Mouse (Mus musculus) Patski (cell line): ENCODE data around the gene Rnasel. TPM values are rescaled to one million over a fixed set of nuclear protein-coding genes. Genes with fewer than 3 reads are reported as not detected.

Source experiments
- ATAC-seq: fragments of 100-300 bp; one replicate; pipeline ENCODE4 v1.8.0; 2021
- CTCF ChIA-PET: fragments of 350-600 bp; sonication (Branson Sonifier 250); formaldehyde crosslinking; loops from one replicate; lab custom pipeline; 2022; ENCODE audit warnings: inconsistent platforms; lab: Charles Lee
- POLR2A ChIA-PET: fragments of 350-600 bp; sonication (Branson Sonifier 250); formaldehyde crosslinking; loops from one replicate; lab custom pipeline; 2022; ENCODE audit warnings: antibody characterized with exemption, inconsistent platforms; lab: Charles Lee
- DNase-seq: peaks from one replicate; pipeline ENCODE4 v3.0.0-alpha.2; 2011; ENCODE audit warnings: low read depth, low spot score
- H3K27me3 ChIP-seq: fragments of 371-371 bp; one replicate; pipeline ENCODE4 v1.5.1; 2021
- CTCF ChIP-seq: fragments of 100-300 bp; IDR thresholded peaks from one replicate; pipeline ENCODE4 v1.5.1; 2021
- in situ Hi-C: fragments of 300-500 bp; cut with MboI; formaldehyde crosslinking; loops from 3 replicates; pipeline ENCODE4 v1.11.1; 2018; ENCODE audit warnings: low pct_unique_long_range_greater_than_20kb, mixed read lengths
- polyA plus RNA-seq: library from polyadenylated mRNA; unstranded; gene quantifications from one replicate; pipeline ENCODE4 v1.2.3, GENCODE M21; 2021

Rnasel gene
- polyA plus RNA-seq, 1 experiment from 2014 or later, result 8.1 TPM

- H3K27me3 ChIP-seq, result no peaks in the 10 kb centered on the region
- ATAC-seq, result no peak
- ChIA-PET CTCF (interaction anchor here (0.9 kb wide), 1 partner anchor 220 kb away, joined by 3 read pairs; no protein-coding TSS in a partner anchor), POLR2A (no interaction called here)
- no peak for DNase-seq
- TF ChIP-seq CTCF, result no peak
- in situ Hi-C loops, result no loop called here
These were observed 14.4 kb upstream of the Rnasel start for GRCm38 (mm10) chr1:153734866-153735265.

GRCm38 (mm10) chr1:153736096-153736495, 13.1 kb upstream of the Rnasel start:
- no peak for TF ChIP-seq CTCF
- no peaks in the 10 kb centered on the region for H3K27me3 ChIP-seq
- CTCF ChIA-PET, result interaction anchor here (2.1 kb wide), 1 partner anchor 180 kb away, joined by 5 read pairs; no protein-coding TSS in a partner anchor
- no peak for ATAC-seq
- no peak for DNase-seq
- POLR2A ChIA-PET, result interaction anchor here (0.5 to 1.4 kb wide), 3 partner anchors 12 to 816 kb away, joined by 3 to 4 read pairs (median 3); no protein-coding TSS in a partner anchor
- in situ Hi-C loops, result no loop called here

- in situ Hi-C loops, result no loop called here
- ChIA-PET CTCF (interaction anchor here (1.4 to 2.3 kb wide), 3 partner anchors 50 to 181 kb away, joined by 3 to 7 read pairs (median 5); no protein-coding TSS in a partner anchor), POLR2A (interaction anchor here (0.6 to 1.4 kb wide), 2 partner anchors 14 to 159 kb away, joined by 3 read pairs; no protein-coding TSS in a partner anchor)
- no peak for TF ChIP-seq CTCF
- H3K27me3 ChIP-seq, result no peaks in the 10 kb centered on the region
- DNase-seq, result no peak
- ATAC-seq, result no peak
These were observed 11.8 kb upstream of the Rnasel start for GRCm38 (mm10) chr1:153737101-153738085.

GRCm38 (mm10) chr1:153739437-153740015, 9.7 kb upstream of the Rnasel start:
- TF ChIP-seq CTCF, result no peak
- in situ Hi-C loops, result loop anchor here (10.0 kb wide), 3 partner anchors 305 to 695 kb away; no protein-coding TSS in a partner anchor
- DNase-seq (no peak), ATAC-seq (no peak)
- POLR2A ChIA-PET, result no interaction called here
- CTCF ChIA-PET, result no interaction called here
- no peaks in the 10 kb centered on the region for H3K27me3 ChIP-seq

- ATAC-seq (no peak), DNase-seq (no peak)
- no peak for TF ChIP-seq CTCF
- in situ Hi-C loops, result loop anchor here (10.0 kb wide), 3 partner anchors 305 to 695 kb away; no protein-coding TSS in a partner anchor
- CTCF ChIA-PET, result interaction anchor here (1.2 to 2.0 kb wide), 2 partner anchors 9 to 11 kb away, joined by 3 to 5 read pairs; no protein-coding TSS in a partner anchor
- H3K27me3 ChIP-seq, result no peaks in the 10 kb centered on the region
- POLR2A ChIA-PET, result no interaction called here
These were observed 9.1 kb upstream of the Rnasel start, which contains the start of gene Rgs16 for GRCm38 (mm10) chr1:153740145-153740544. Rgs16 (plus strand) TSS chr1:153740349.

GRCm38 (mm10) chr1:153740775-153741400, 8.3 kb upstream of the Rnasel start:
- in situ Hi-C loops, result loop anchor here (10.0 kb wide), 3 partner anchors 306 to 696 kb away; no protein-coding TSS in a partner anchor
- H3K27me3 ChIP-seq, result no peaks in the 10 kb centered on the region
- ChIA-PET CTCF (interaction anchor here (0.8 to 2.0 kb wide), 4 partner anchors 9 to 184 kb away, joined by 3 to 5 read pairs (median 4); no protein-coding TSS in a partner anchor), POLR2A (no interaction called here)
- DNase-seq (no peak), ATAC-seq (no peak)
- no peak for TF ChIP-seq CTCF

GRCm38 (mm10) chr1:153741551-153742316, 7.5 kb upstream of the Rnasel start:
- no peak for TF ChIP-seq CTCF
- ATAC-seq (no peak), DNase-seq (no peak)
- CTCF ChIA-PET, result interaction anchor here (0.8 to 2.0 kb wide), 5 partner anchors 8 to 184 kb away, joined by 3 to 5 read pairs (median 4); no protein-coding TSS in a partner anchor
- in situ Hi-C loops, result loop anchor here (10.0 kb wide), 3 partner anchors 307 to 697 kb away; no protein-coding TSS in a partner anchor
- no peaks in the 10 kb centered on the region for H3K27me3 ChIP-seq
- POLR2A ChIA-PET, result interaction anchor here (0.6 kb wide), 1 partner anchor 195 kb away, joined by 5 read pairs; no protein-coding TSS in a partner anchor

- ATAC-seq (no peak), DNase-seq (no peak)
- H3K27me3 ChIP-seq, result no peaks in the 10 kb centered on the region
- POLR2A ChIA-PET, result interaction anchor here (0.5 to 0.9 kb wide), 3 partner anchors 184 to 254 kb away, joined by 3 to 6 read pairs (median 4); no protein-coding TSS in a partner anchor
- CTCF ChIA-PET, result interaction anchor here (0.7 to 2.0 kb wide), 4 partner anchors 11 to 191 kb away, joined by 3 to 14 read pairs (median 4); no protein-coding TSS in a partner anchor
- TF ChIP-seq CTCF, result peak; percentile 91
- in situ Hi-C loops, result loop anchor here (10.0 kb wide), 3 partner anchors 308 to 698 kb away; no protein-coding TSS in a partner anchor
These were observed 6.7 kb upstream of the Rnasel start for GRCm38 (mm10) chr1:153742374-153743155.
